Mouse (Mus musculus) fat pad, adult 2 months (tissue): Measurements from ENCODE around the gene Mindy4.

Experiments
- DNase-seq: peaks from one replicate; pipeline ENCODE4 v3.0.0-alpha.2; 2011; ENCODE audit warnings: low read depth, low spot score; ENCODE audit errors: extremely low read depth

Gene Mindy4

GRCm38 (mm10) chr6:55337242-55337641 is 134.1 kb downstream of the Mindy4 start:
- DNase-seq, result no peak

- DNase-seq, result no peak
Measured at GRCm38 (mm10) chr6:55338077-55338476, 134.9 kb downstream of the Mindy4 start.

GRCm38 (mm10) chr6:55338934-55339825 is 136.0 kb downstream of the Mindy4 start:
- no peak for DNase-seq

GRCm38 (mm10) chr6:55341688-55342087 is 138.5 kb downstream of the Mindy4 start:
- no peak for DNase-seq

GRCm38 (mm10) chr6:55342328-55342727 is 139.1 kb downstream of the Mindy4 start:
- no peak for DNase-seq

- DNase-seq, result no peak
Measured at GRCm38 (mm10) chr6:55343446-55343845, 140.3 kb downstream of the Mindy4 start.

GRCm38 (mm10) chr6:55344291-55345016 is 141.3 kb downstream of the Mindy4 start:
- no peak for DNase-seq

GRCm38 (mm10) chr6:55345264-55345663 is 142.1 kb downstream of the Mindy4 start:
- no peak for DNase-seq

GRCm38 (mm10) chr6:55346491-55346890 is 143.3 kb downstream of the Mindy4 start:
- no peak for DNase-seq

- DNase-seq, result no peak
Measured at GRCm38 (mm10) chr6:55347711-55348571, 144.8 kb downstream of the Mindy4 start.

- DNase-seq, result no peak
Measured at GRCm38 (mm10) chr6:55349231-55349630, 146.0 kb downstream of the Mindy4 start.

- no peak for DNase-seq
Measured at GRCm38 (mm10) chr6:55350383-55350952, 147.3 kb downstream of the Mindy4 start.

GRCm38 (mm10) chr6:55351712-55352111 is 148.5 kb downstream of the Mindy4 start:
- no peak for DNase-seq

GRCm38 (mm10) chr6:55353711-55354445 is 150.7 kb downstream of the Mindy4 start:
- DNase-seq, result no peak

GRCm38 (mm10) chr6:55354456-55355117 is 151.4 kb downstream of the Mindy4 start:
- DNase-seq, result no peak

GRCm38 (mm10) chr6:55355575-55355974 is 152.4 kb downstream of the Mindy4 start:
- no peak for DNase-seq

- DNase-seq, result no peak
Measured at GRCm38 (mm10) chr6:55356017-55356703, 153.0 kb downstream of the Mindy4 start.

- DNase-seq, result no peak
Measured at GRCm38 (mm10) chr6:55356976-55357635, 153.9 kb downstream of the Mindy4 start.
